Mouse (Mus musculus) MEL (cell line): Measurements from ENCODE around the gene Tepp. TPM values are rescaled to one million over a fixed set of nuclear protein-coding genes. Genes with fewer than 3 reads are reported as not detected.

Experiments
- DNase-seq: peaks from one replicate; pipeline ENCODE4 v3.0.0; 2011; ENCODE audit warnings: low read depth, low spot score
- H3K27ac ChIP-seq: 2 replicates; pipeline ENCODE4 v1.5.1; 2012; ENCODE audit warnings: low read depth, mild to moderate bottlenecking, control low read depth, low read length, moderate library complexity; ENCODE audit not compliant: control insufficient read depth
- H3K27me3 ChIP-seq, 2 experiments: fragments of 150-350 bp in 1 of 2; sonication (generic) in 1 of 2; 2 replicates each; pipeline ENCODE4 v1.6.1; 2012; ENCODE audit warnings: low read length in 2 of 2, mild to moderate bottlenecking in 2 of 2, improper control_type of control experiment in 1 of 2, moderate library complexity in 1 of 2; ENCODE audit not compliant: insufficient read depth in 2 of 2, control insufficient read depth in 1 of 2
- H3K36me3 ChIP-seq, 2 experiments: 2 replicates each; pipeline ENCODE4 v1.6.1; 2012 to 2014; ENCODE audit warnings: low read length in 2 of 2, improper control_type of control experiment in 1 of 2, inconsistent platforms in 1 of 2, mild to moderate bottlenecking in 1 of 2; ENCODE audit not compliant: insufficient read depth in 2 of 2, control insufficient read depth in 1 of 2
- H3K4me1 ChIP-seq, 2 experiments: fragments of 150-350 bp in 1 of 2; sonication (generic) in 1 of 2; 2 replicates each; pipeline ENCODE4 v1.6.1; 2012; ENCODE audit warnings: low read length in 2 of 2, improper control_type of control experiment in 1 of 2, mild to moderate bottlenecking in 1 of 2; ENCODE audit not compliant: insufficient read depth in 2 of 2, control insufficient read depth in 1 of 2
- H3K4me3 ChIP-seq, 2 experiments: fragments of 150-350 bp in 1 of 2; sonication (generic) in 1 of 2; 2 replicates each; pipeline ENCODE4 v1.5.1; 2012; ENCODE audit warnings: low read depth in 2 of 2, low read length in 2 of 2, mild to moderate bottlenecking in 2 of 2, moderate library complexity in 2 of 2, control low read depth in 1 of 2, improper control_type of control experiment in 1 of 2; ENCODE audit not compliant: control insufficient read depth in 1 of 2, insufficient read depth in 1 of 2
- H3K79me2 ChIP-seq: 2 replicates; pipeline ENCODE4 v1.6.1; 2012; ENCODE audit warnings: mild to moderate bottlenecking, low read length, moderate library complexity; ENCODE audit not compliant: control insufficient read depth, poor library complexity, insufficient read depth
- H3K9ac ChIP-seq: 2 replicates; pipeline ENCODE4 v1.6.1; 2012; ENCODE audit warnings: low read depth, mild to moderate bottlenecking, control low read depth, low read length, moderate library complexity; ENCODE audit not compliant: control insufficient read depth, poor library complexity, severe bottlenecking
- H3K9me3 ChIP-seq: fragments of 150-350 bp; sonication (generic); replicated peaks from 2 replicates; pipeline ENCODE4 v1.6.1; 2012; ENCODE audit warnings: mild to moderate bottlenecking, low read length, improper control_type of control experiment, moderate library complexity; ENCODE audit not compliant: insufficient read depth
- BHLHE40 ChIP-seq: IDR thresholded peaks from 2 replicates; pipeline ENCODE4 v1.6.1; 2012; ENCODE audit warnings: low read depth, mild to moderate bottlenecking, inconsistent platforms, low read length, improper control_type of control experiment, borderline replicate concordance
- CHD1 ChIP-seq: IDR thresholded peaks from 2 replicates; pipeline ENCODE4 v1.6.1; 2012; ENCODE audit warnings: low read depth, mild to moderate bottlenecking, inconsistent platforms, low read length, improper control_type of control experiment
- CHD2 ChIP-seq: IDR thresholded peaks from 2 replicates; pipeline ENCODE4 v1.6.1; 2011; ENCODE audit warnings: low read length, improper control_type of control experiment
- CTCF ChIP-seq, 3 experiments: IDR thresholded peaks in 2 of 3; conservative IDR thresholded peaks in 1 of 3; 2 replicates each; pipeline ENCODE4 v1.5.1; 2011 to 2012; ENCODE audit warnings: low read length in 3 of 3, low read depth in 2 of 3, mild to moderate bottlenecking in 2 of 3, improper control_type of control experiment in 1 of 3, inconsistent platforms in 1 of 3, mixed read lengths in 1 of 3, moderate library complexity in 1 of 3; ENCODE audit not compliant: control insufficient read depth in 1 of 3, insufficient read depth in 1 of 3, poor library complexity in 1 of 3, severe bottlenecking in 1 of 3
- ELF1 ChIP-seq: IDR thresholded peaks from 2 replicates; pipeline ENCODE4 v1.6.1; 2014; ENCODE audit warnings: low read depth, mild to moderate bottlenecking, inconsistent platforms, low read length, improper control_type of control experiment, moderate library complexity
- EP300 ChIP-seq, 2 experiments: IDR thresholded peaks; 2 replicates each; pipeline ENCODE4 v1.6.1; 2011; ENCODE audit warnings: improper control_type of control experiment in 2 of 2, low read length in 2 of 2, low read depth in 1 of 2, mild to moderate bottlenecking in 1 of 2
- GABPA ChIP-seq: IDR thresholded peaks from 2 replicates; pipeline ENCODE4 v1.6.1; 2012; ENCODE audit warnings: low read depth, mild to moderate bottlenecking, inconsistent platforms, low read length, improper control_type of control experiment, moderate library complexity
- GATA1 ChIP-seq: IDR thresholded peaks from 2 replicates; pipeline ENCODE4 v1.6.1; 2011; ENCODE audit warnings: low read depth, low read length, improper control_type of control experiment
- HCFC1 ChIP-seq: IDR thresholded peaks from 2 replicates; pipeline ENCODE4 v1.6.1; 2012; ENCODE audit warnings: low read depth, mild to moderate bottlenecking, inconsistent platforms, low read length, improper control_type of control experiment, moderate library complexity
- JUND ChIP-seq: IDR thresholded peaks from 2 replicates; pipeline ENCODE4 v1.6.1; 2011; ENCODE audit warnings: low read depth, mild to moderate bottlenecking, improper control_type of control experiment, low read length
- KAT2A ChIP-seq: conservative IDR thresholded peaks from 2 replicates; pipeline ENCODE4 v1.6.1; 2012; ENCODE audit warnings: low read depth, low read length, improper control_type of control experiment, inconsistent platforms
- MAX ChIP-seq: IDR thresholded peaks from 2 replicates; pipeline ENCODE4 v1.6.1; 2011; ENCODE audit warnings: low read length, improper control_type of control experiment
- MAZ ChIP-seq: IDR thresholded peaks from 2 replicates; pipeline ENCODE4 v1.6.1; 2012; ENCODE audit warnings: low read depth, mild to moderate bottlenecking, inconsistent platforms, low read length, improper control_type of control experiment
- MEF2A ChIP-seq: IDR thresholded peaks from 2 replicates; pipeline ENCODE4 v1.6.1; 2014; ENCODE audit warnings: low read depth, mild to moderate bottlenecking, inconsistent platforms, low read length, improper control_type of control experiment; ENCODE audit not compliant: poor library complexity, insufficient replicate concordance, severe bottlenecking; ENCODE audit errors: extremely low read depth
- MXI1 ChIP-seq: IDR thresholded peaks from 2 replicates; pipeline ENCODE4 v1.6.1; 2011; ENCODE audit warnings: mild to moderate bottlenecking, low read depth, low read length, improper control_type of control experiment
- MYB ChIP-seq: IDR thresholded peaks from 2 replicates; pipeline ENCODE4 v1.6.1; 2011; ENCODE audit warnings: mild to moderate bottlenecking, low read depth, low read length, improper control_type of control experiment
- NELFE ChIP-seq: IDR thresholded peaks from 2 replicates; pipeline ENCODE4 v1.6.1; 2011; ENCODE audit warnings: low read depth, low read length, improper control_type of control experiment
- NRF1 ChIP-seq: IDR thresholded peaks from 2 replicates; pipeline ENCODE4 v1.6.1; 2014; ENCODE audit warnings: low read depth, mild to moderate bottlenecking, inconsistent platforms, low read length, improper control_type of control experiment, moderate library complexity; ENCODE audit not compliant: poor library complexity, insufficient read depth, severe bottlenecking
- POLR2AphosphoS5 ChIP-seq: IDR thresholded peaks from 2 replicates; pipeline ENCODE4 v1.6.1; 2012; ENCODE audit warnings: low read depth, borderline replicate concordance, mild to moderate bottlenecking, inconsistent platforms, low read length, moderate library complexity, mixed read lengths
- RAD21 ChIP-seq: IDR thresholded peaks from 2 replicates; pipeline ENCODE4 v1.6.1; 2011; ENCODE audit warnings: mild to moderate bottlenecking, low read depth, low read length, improper control_type of control experiment
- SIN3A ChIP-seq: IDR thresholded peaks from 2 replicates; pipeline ENCODE4 v1.6.1; 2012; ENCODE audit warnings: low read length, improper control_type of control experiment, inconsistent platforms
- SMC3 ChIP-seq: IDR thresholded peaks from 2 replicates; pipeline ENCODE4 v1.6.1; 2011; ENCODE audit warnings: low read depth, low read length, improper control_type of control experiment
- TCF12 ChIP-seq: IDR thresholded peaks from 2 replicates; pipeline ENCODE4 v1.6.1; 2014; ENCODE audit warnings: low read depth, mild to moderate bottlenecking, inconsistent platforms, low read length, improper control_type of control experiment, moderate library complexity
- UBTF ChIP-seq: IDR thresholded peaks from 2 replicates; pipeline ENCODE4 v1.6.1; 2012; ENCODE audit warnings: low read depth, mild to moderate bottlenecking, inconsistent platforms, low read length, improper control_type of control experiment, moderate library complexity, borderline replicate concordance; ENCODE audit not compliant: insufficient read depth
- USF2 ChIP-seq, 2 experiments: IDR thresholded peaks; 2 replicates each; pipeline ENCODE4 v1.6.1; 2011 to 2012; ENCODE audit warnings: improper control_type of control experiment in 2 of 2, low read length in 2 of 2, borderline replicate concordance in 1 of 2, inconsistent platforms in 1 of 2, low read depth in 1 of 2, mild to moderate bottlenecking in 1 of 2; ENCODE audit not compliant: insufficient read depth in 1 of 2
- ZC3H11A ChIP-seq: IDR thresholded peaks from 2 replicates; pipeline ENCODE4 v1.6.1; 2012; ENCODE audit warnings: low read depth, mild to moderate bottlenecking, inconsistent platforms, low read length, improper control_type of control experiment
- ZMIZ1 ChIP-seq: IDR thresholded peaks from 2 replicates; pipeline ENCODE4 v1.6.1; 2012; ENCODE audit warnings: low read depth, mild to moderate bottlenecking, inconsistent platforms, low read length, improper control_type of control experiment, moderate library complexity
- polyA plus RNA-seq, 2 experiments: library from polyadenylated mRNA; stranded (reverse) in 1 of 2; unstranded in 1 of 2; fragments of >175 nt in 1 of 2; fragments of >200 nt in 1 of 2; gene quantifications; 2 replicates each; pipeline versions ENCODE4 v1.2.1 to v1.2.4; 2012; ENCODE audit warnings: low replicate concordance in 2 of 2, low read depth in 1 of 2; ENCODE audit not compliant: insufficient read length in 2 of 2, insufficient read depth in 1 of 2, missing spikeins in 1 of 2
- total RNA-seq: library from RNA; depleted of rRNA; stranded (reverse); fragments of 300-350 nt; gene quantifications from 2 replicates; pipeline ENCODE4 v1.2.3, GENCODE M21; 2012

Tepp gene
- total and polyA plus RNA-seq, 3 experiments: not detected

DNA sequence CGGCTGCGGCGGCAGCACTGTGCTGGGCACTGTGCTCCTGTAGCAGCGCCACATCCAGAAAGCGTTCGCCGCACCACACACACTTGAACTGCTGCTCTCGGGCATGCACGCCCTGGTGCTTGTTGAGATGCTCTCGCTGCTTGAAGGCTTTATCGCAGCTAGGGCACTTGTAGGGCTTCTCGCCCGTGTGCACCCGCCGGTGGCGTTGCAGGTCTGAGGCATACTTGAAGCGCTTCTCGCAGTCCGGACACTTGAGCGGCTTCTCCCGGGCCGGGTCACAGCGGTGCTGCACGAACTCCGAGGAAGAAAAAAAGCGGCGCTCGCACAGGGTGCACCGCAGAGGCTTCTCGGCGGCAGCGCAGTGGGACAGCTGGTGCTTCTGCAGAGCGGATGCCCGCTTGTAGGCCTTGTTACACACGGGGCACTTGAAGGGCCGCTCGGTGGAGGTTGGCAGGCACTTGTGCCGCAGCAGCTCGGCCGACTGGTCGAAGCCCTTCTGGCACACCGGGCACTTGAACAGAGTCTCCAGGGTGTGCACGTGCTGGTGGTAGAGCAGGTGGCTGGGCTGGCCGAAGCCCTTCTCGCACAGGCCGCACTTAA, 17.6 kb downstream of the Tepp start:
- Histone ChIP-seq H3K79me2 (peaks cover 7% of the 10 kb centered on the region; the same call in 1 of the 2 replicates), H3K27ac (no peak overlapping the region), H3K4me3 (no peak overlapping the region), H3K27me3 (no peaks in the 10 kb centered on the region), H3K36me3 (peaks cover 0 to 7% of the 10 kb centered on the region in 2 experiments; a peak in 2 of 4 replicates), H3K9ac (no peak overlapping the region), H3K9me3 (no peaks in the 10 kb centered on the region), H3K4me1 (peaks cover 4 to 11% of the 10 kb centered on the region in 2 experiments; a peak in 2 of 4 replicates)
- DNase-seq: no peak
- no peak for TF ChIP-seq ZMIZ1
- TF ChIP-seq CTCF (IDR thresholded peaks at IDR 0.05 in 2 of 3, conservative IDR thresholded peaks at IDR 0.05 in 1 of 3; ENCODE audit: control insufficient read depth in 1 of 3, insufficient read depth in 1 of 3, low read depth in 2 of 3, low read length in 3 of 3, poor library complexity in 1 of 3, severe bottlenecking in 1 of 3): no peak
- TF ChIP-seq SMC3: no peak
- TF ChIP-seq MEF2A: no peak
- TF ChIP-seq CHD1: no peak
- TF ChIP-seq UBTF: no peak
- TF ChIP-seq HCFC1: no peak
- TF ChIP-seq NELFE: no peak
- no peak for TF ChIP-seq TCF12
- TF ChIP-seq MYB: no peak
- no peak for TF ChIP-seq NRF1
- no peak for TF ChIP-seq RAD21
- TF ChIP-seq EP300 (IDR thresholded peaks at IDR 0.05; ENCODE audit: low read depth in 1 of 2, low read length in 2 of 2): no peak
- TF ChIP-seq JUND: no peak
- TF ChIP-seq ELF1: no peak
- no peak for TF ChIP-seq USF2 (IDR thresholded peaks at IDR 0.05; ENCODE audit: borderline replicate concordance in 1 of 2, insufficient read depth in 1 of 2, low read depth in 1 of 2, low read length in 2 of 2)

DNA sequence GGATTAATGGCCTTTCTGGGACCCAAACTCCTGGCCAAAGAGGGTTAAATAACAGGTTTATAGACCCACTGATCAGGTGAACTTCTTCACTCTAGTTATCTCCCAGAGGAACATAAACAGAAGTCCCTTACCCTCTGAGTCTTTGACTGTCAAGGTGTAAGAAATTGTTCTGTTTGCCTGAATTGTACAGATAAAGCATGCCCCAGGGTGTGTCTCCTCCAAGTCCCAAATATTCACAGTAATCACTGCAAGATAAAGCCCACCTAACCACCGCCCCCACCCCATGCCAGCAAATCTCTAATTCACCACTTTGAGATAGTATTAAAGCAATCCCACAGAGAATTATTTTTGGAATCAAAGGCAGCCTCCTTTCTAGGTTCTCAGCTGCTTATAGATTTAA, 20.0 kb downstream of the Tepp start:
- H3K36me3 ChIP-seq: peaks cover 0 to 9% of the 10 kb centered on the region in 2 experiments; a peak in 3 of 4 replicates
- H3K9ac ChIP-seq: no peak overlapping the region
- no peaks in the 10 kb centered on the region for H3K9me3 ChIP-seq
- H3K27me3 ChIP-seq: no peaks in the 10 kb centered on the region
- DNase-seq: peak; percentile 45
- H3K27ac ChIP-seq: no peak overlapping the region
- peaks cover 7% of the 10 kb centered on the region; the same call in 1 of the 2 replicates for H3K79me2 ChIP-seq
- no peak overlapping the region; a peak in 1 of 4 replicates for H3K4me3 ChIP-seq
- peaks cover 4 to 15% of the 10 kb centered on the region in 2 experiments; a peak in 2 of 4 replicates for H3K4me1 ChIP-seq
- no peak for TF ChIP-seq ELF1
- no peak for TF ChIP-seq ZC3H11A
- TF ChIP-seq MAX: no peak
- no peak for TF ChIP-seq JUND
- TF ChIP-seq EP300 (IDR thresholded peaks at IDR 0.05; ENCODE audit: low read depth in 1 of 2, low read length in 2 of 2): peak; percentile 72 to 88
- TF ChIP-seq USF2 (IDR thresholded peaks at IDR 0.05; ENCODE audit: borderline replicate concordance in 1 of 2, insufficient read depth in 1 of 2, low read depth in 1 of 2, low read length in 2 of 2): no peak
- no peak for TF ChIP-seq NRF1
- TF ChIP-seq KAT2A: no peak
- no peak for TF ChIP-seq BHLHE40
- peak; percentile 57; the same call in 1 of the 2 replicates for TF ChIP-seq MYB
- TF ChIP-seq UBTF: no peak
- TF ChIP-seq MEF2A: peak; percentile 73; the same call in 1 of the 2 replicates
- peak; percentile 56; the same call in 1 of the 2 replicates for TF ChIP-seq SIN3A
- TF ChIP-seq POLR2AphosphoS5: no peak
- no peak for TF ChIP-seq SMC3
- TF ChIP-seq CHD2: no peak
- peak; percentile 44; the same call in 1 of the 2 replicates for TF ChIP-seq MAZ
- TF ChIP-seq MXI1: 0 out of 2 replicates have a peak, but pooled peaks have one; percentile 32
- peak; percentile 68 for TF ChIP-seq GATA1
- no peak for TF ChIP-seq GABPA
- no peak for TF ChIP-seq HCFC1
- no peak for TF ChIP-seq CTCF (IDR thresholded peaks at IDR 0.05 in 2 of 3, conservative IDR thresholded peaks at IDR 0.05 in 1 of 3; ENCODE audit: control insufficient read depth in 1 of 3, insufficient read depth in 1 of 3, low read depth in 2 of 3, low read length in 3 of 3, poor library complexity in 1 of 3, severe bottlenecking in 1 of 3)
